Mouse (Mus musculus): ENCODE data around the gene BC017158. TPM values are rescaled to one million over a fixed set of nuclear protein-coding genes. Genes with fewer than 3 reads are reported as not detected.
A peak's percentile ranks its signal among the peaks of the same experiment; 100 is the strongest.

The BC017158 gene
- polyA plus RNA-seq, 1 experiment from 2014 or later = 23.6 TPM

DNA sequence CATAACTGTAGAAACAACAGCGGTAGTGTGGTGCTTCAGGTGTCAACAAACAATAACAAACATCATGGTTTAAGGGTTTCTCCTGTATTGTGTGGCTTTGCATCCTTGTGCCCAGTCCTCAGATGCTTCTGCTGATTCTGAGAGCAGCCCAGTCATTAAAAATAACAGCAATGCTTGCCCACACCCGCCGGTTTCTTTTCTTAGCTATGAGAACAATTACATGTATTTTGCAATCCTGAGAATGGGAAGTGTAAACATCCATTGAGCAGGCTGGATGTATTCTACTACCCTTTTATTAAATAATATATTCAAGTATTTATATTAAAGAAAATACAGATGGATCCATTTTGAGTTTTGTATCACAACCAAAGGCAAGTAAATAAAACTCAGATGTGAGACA, 4.2 kb upstream of the BC017158 start:
- DNase-seq (ENCODE audit: low spot score) = no peak
- no peak for ATAC-seq (ENCODE audit: low read depth)
- Histone ChIP-seq H3K4me3 (ENCODE audit: low read depth, low read length) (no peak overlapping the region), H3K27me3 (replicated peaks; ENCODE audit: control insufficient read depth, insufficient read depth, low read length) (no peaks in the 10 kb centered on the region), H3K27ac (replicated peaks; ENCODE audit: low read depth, low read length) (no peak overlapping the region), H3K4me2 (ENCODE audit: low read depth, low read length) (no peak overlapping the region), H3K9me3 (ENCODE audit: control insufficient read depth, low read length) (no peaks in the 10 kb centered on the region), H3K9ac (ENCODE audit: low read depth, low read length) (no peak overlapping the region), H3K36me3 (ENCODE audit: control insufficient read depth, insufficient read depth, low read length) (no peaks in the 10 kb centered on the region), H3K4me1 (ENCODE audit: control insufficient read depth, insufficient read depth, low read length) (peaks cover 16% of the 10 kb centered on the region)
- 78% methylated on average over 3 of the region's 3 CpGs for WGBS

DNA sequence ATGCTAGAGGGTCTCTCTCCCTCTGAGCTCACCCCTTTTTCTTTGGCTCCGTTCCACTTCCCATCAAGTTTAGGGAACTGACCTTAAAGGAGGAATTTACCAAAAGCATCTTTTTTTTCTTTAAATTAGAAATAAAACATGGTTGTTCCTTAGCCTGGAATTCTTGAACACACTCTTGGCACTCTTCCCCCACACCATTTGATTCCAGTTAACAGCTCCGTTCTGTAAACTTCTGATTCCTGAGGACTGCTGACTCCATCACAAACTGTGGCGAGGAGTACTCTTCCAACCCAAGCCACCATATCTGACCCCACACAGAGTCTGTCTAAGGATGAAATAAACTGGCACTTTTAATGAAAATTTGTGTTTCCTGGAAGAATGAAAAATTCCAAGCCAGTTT, 3.0 kb upstream of the BC017158 start:
- H3K4me1 ChIP-seq (ENCODE audit: control insufficient read depth, insufficient read depth, low read length) = peaks cover 20% of the 10 kb centered on the region
- no peaks in the 10 kb centered on the region for H3K36me3 ChIP-seq (ENCODE audit: control insufficient read depth, insufficient read depth, low read length)
- H3K27ac ChIP-seq (replicated peaks; ENCODE audit: low read depth, low read length) = no peak overlapping the region
- ATAC-seq (ENCODE audit: low read depth) (no peak), DNase-seq (ENCODE audit: low spot score) (peak; percentile 29)
- H3K27me3 ChIP-seq (replicated peaks; ENCODE audit: control insufficient read depth, insufficient read depth, low read length) = no peaks in the 10 kb centered on the region
- H3K9ac ChIP-seq (ENCODE audit: low read depth, low read length) = no peak overlapping the region
- no peaks in the 10 kb centered on the region for H3K9me3 ChIP-seq (ENCODE audit: control insufficient read depth, low read length)
- WGBS = 51% methylated on average over 3 of the region's 3 CpGs
- no peak overlapping the region for H3K4me3 ChIP-seq (ENCODE audit: low read depth, low read length)
- no peak overlapping the region for H3K4me2 ChIP-seq (ENCODE audit: low read depth, low read length)

DNA sequence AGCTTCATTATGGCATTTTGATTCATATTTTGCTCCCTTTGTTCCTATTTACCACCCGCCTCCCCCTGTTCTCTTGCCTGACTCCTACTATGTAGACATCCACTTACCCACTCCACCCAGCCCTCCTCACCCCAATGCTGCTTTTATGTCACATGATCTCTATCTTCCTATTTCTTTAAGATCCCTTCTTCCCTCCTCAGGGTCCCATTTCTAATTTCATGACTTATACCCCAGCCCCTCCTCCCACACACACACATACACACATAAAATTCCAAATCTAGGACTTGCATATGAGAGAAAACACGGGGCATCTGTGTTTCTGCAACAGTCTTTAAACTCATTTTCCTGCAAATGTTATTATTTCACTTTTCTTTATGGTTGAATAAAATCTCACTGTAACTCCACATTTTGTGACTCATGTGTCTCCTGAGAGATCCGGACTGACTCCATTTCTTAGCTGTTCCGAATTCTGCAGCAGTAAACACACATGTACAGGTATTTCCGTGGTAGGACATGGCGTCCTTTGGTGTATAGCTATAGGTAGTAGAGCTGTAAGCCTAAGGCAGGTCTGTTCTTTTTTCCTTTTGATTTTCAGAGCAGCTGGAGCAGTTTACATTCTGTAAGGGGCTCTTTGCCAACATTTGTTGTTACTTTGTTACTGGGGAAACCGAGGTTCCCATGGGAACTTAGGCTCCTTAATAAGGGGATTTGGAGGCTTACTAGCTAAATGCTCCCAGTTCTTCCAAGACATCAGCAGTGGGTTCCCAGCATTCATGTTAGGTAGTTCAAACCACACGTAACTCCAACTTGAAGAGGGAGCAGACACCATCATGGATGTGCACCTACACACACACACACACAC, 742 bp upstream of the BC017158 start:
- Histone ChIP-seq H3K9me3 (ENCODE audit: control insufficient read depth, low read length) (no peaks in the 10 kb centered on the region), H3K27me3 (replicated peaks; ENCODE audit: control insufficient read depth, insufficient read depth, low read length) (no peaks in the 10 kb centered on the region), H3K4me3 (ENCODE audit: low read depth, low read length) (peak overlapping the region; percentile 75), H3K4me2 (ENCODE audit: low read depth, low read length) (peak overlapping the region; percentile 88), H3K4me1 (ENCODE audit: control insufficient read depth, insufficient read depth, low read length) (peaks cover 17% of the 10 kb centered on the region), H3K36me3 (ENCODE audit: control insufficient read depth, insufficient read depth, low read length) (peaks cover 5% of the 10 kb centered on the region; the same call in 1 of the 2 replicates), H3K27ac (replicated peaks; ENCODE audit: low read depth, low read length) (peak overlapping the region; percentile 83), H3K9ac (ENCODE audit: low read depth, low read length) (peak overlapping the region; percentile 90)
- ATAC-seq (ENCODE audit: low read depth) = peak; percentile 30; the same call in 1 of the 2 replicates
- peak; percentile 87 for DNase-seq (ENCODE audit: low spot score)
- 53% methylated on average over 8 of the region's 8 CpGs for WGBS

DNA sequence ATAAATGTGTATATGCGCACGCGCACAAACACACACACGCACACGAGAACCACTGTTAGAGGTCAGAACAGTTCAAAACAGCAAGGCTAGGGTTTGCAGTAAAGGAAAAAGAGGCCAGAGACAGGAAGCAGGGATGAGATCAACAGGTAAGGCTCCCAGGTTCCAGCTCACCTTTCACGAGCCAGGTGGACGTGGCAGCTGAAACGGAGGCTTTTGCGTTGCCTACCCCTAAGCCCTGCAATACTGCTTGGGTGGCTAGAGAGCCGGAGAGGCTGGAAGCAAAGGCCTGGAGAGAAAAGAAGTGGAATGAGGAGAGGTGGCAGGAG, 716 bp downstream of the BC017158 start:
- peak overlapping the region; percentile 88 for H3K4me2 ChIP-seq (ENCODE audit: low read depth, low read length)
- peak overlapping the region; percentile 90 for H3K9ac ChIP-seq (ENCODE audit: low read depth, low read length)
- peak overlapping the region; percentile 75 for H3K4me3 ChIP-seq (ENCODE audit: low read depth, low read length)
- no peak; the same call in 1 of the 2 replicates for ATAC-seq (ENCODE audit: low read depth)
- H3K27me3 ChIP-seq (replicated peaks; ENCODE audit: control insufficient read depth, insufficient read depth, low read length) = no peaks in the 10 kb centered on the region
- DNase-seq (ENCODE audit: low spot score) = no peak
- H3K4me1 ChIP-seq (ENCODE audit: control insufficient read depth, insufficient read depth, low read length) = peaks cover 17% of the 10 kb centered on the region
- no peaks in the 10 kb centered on the region for H3K9me3 ChIP-seq (ENCODE audit: control insufficient read depth, low read length)
- H3K36me3 ChIP-seq (ENCODE audit: control insufficient read depth, insufficient read depth, low read length) = peaks cover 9% of the 10 kb centered on the region; the same call in 1 of the 2 replicates
- WGBS = 35% methylated on average over 10 of the region's 10 CpGs
- H3K27ac ChIP-seq (replicated peaks; ENCODE audit: low read depth, low read length) = no peak overlapping the region

DNA sequence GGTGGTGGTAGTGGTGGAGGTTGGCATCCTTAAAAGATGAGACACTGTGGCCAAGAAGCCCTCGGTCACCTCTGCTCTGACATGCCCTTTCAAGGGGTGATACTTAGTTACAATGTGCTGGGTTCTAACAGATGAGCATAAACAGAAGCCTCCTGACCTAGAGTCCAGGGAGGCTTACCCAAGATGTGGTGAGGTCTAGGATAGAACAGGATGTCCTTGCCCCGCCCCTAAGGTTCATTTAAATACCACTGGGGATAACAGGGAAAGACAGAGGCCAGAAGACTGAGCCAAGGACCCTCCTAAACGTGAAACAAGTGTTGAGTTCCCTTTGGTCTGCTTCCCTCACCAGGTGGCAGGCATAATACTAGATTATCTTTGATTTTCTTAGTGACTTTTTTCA, 1.5 kb downstream of the BC017158 start:
- Histone ChIP-seq H3K9me3 (ENCODE audit: control insufficient read depth, low read length) (no peaks in the 10 kb centered on the region), H3K4me3 (ENCODE audit: low read depth, low read length) (no peak overlapping the region), H3K9ac (ENCODE audit: low read depth, low read length) (peak overlapping the region; percentile 25; the same call in 1 of the 2 replicates), H3K4me1 (ENCODE audit: control insufficient read depth, insufficient read depth, low read length) (peaks cover 17% of the 10 kb centered on the region), H3K36me3 (ENCODE audit: control insufficient read depth, insufficient read depth, low read length) (peaks cover 12% of the 10 kb centered on the region; the same call in 1 of the 2 replicates), H3K27me3 (replicated peaks; ENCODE audit: control insufficient read depth, insufficient read depth, low read length) (no peaks in the 10 kb centered on the region), H3K4me2 (ENCODE audit: low read depth, low read length) (peak overlapping the region; percentile 88; the same call in 1 of the 2 replicates), H3K27ac (replicated peaks; ENCODE audit: low read depth, low read length) (no peak overlapping the region)
- DNase-seq (ENCODE audit: low spot score) = no peak
- WGBS = 66% methylated on average over 3 of the region's 3 CpGs
- no peak for ATAC-seq (ENCODE audit: low read depth)

DNA sequence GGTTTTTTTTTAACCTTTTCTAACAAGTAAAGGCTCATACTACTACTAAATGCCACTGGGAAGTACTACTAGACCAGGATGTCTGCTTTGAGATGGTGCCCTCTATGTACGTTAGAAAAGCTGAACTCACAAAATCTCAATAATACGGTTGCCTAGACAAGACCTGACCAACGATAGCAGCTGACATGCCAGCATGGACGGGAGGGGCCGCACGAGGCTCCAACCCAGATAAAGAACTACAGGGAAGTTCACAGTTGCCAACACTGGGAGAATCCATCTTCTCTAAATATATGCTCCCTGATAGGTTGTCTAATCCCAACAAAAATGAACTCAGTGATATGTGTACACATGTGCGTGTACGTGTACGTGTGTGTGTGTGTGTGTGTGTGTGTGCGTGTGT, 3.2 kb downstream of the BC017158 start:
- DNase-seq (ENCODE audit: low spot score) = no peak
- Histone ChIP-seq H3K27me3 (replicated peaks; ENCODE audit: control insufficient read depth, insufficient read depth, low read length) (no peaks in the 10 kb centered on the region), H3K36me3 (ENCODE audit: control insufficient read depth, insufficient read depth, low read length) (peaks cover 25% of the 10 kb centered on the region; the same call in 1 of the 2 replicates), H3K9me3 (ENCODE audit: control insufficient read depth, low read length) (no peaks in the 10 kb centered on the region), H3K4me2 (ENCODE audit: low read depth, low read length) (no peak overlapping the region), H3K4me1 (ENCODE audit: control insufficient read depth, insufficient read depth, low read length) (peaks cover 17% of the 10 kb centered on the region), H3K9ac (ENCODE audit: low read depth, low read length) (no peak overlapping the region), H3K27ac (replicated peaks; ENCODE audit: low read depth, low read length) (no peak overlapping the region), H3K4me3 (ENCODE audit: low read depth, low read length) (no peak overlapping the region)
- ATAC-seq (ENCODE audit: low read depth) = no peak
- WGBS = 88% methylated on average over 10 of the region's 10 CpGs

DNA sequence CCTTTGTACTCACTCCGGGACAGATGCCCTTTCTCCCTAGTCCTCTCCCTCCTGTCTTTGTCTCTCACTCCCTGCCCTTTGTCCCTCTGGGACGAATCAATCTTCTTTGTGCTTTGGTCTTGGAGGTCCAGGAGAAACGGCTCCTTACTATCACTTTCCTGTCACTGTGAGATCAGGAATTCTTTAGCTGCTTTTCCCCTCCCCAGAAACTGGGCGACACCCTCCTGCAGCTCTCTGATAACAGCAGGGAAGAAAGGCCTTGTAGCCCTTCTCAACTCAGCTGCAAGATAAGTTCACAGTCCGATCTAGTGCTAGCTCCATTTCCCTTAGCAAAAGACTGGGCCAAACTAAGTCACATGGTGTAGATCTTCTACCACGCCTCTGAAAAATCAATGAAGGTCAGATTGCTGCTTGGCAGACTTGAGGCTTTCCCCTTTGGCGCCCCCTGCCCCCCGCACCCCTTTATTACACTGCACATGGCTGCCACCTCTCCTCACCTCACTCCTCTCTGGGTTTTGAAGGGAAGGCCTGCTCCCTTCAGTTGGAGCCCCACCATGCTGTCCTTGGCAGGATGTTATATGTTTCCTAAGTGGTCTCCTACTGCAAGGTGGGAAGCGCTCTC, 8.9 kb downstream of the BC017158 start:
- Histone ChIP-seq H3K27me3 (replicated peaks; ENCODE audit: control insufficient read depth, insufficient read depth, low read length) (no peaks in the 10 kb centered on the region), H3K4me2 (ENCODE audit: low read depth, low read length) (no peak overlapping the region), H3K27ac (replicated peaks; ENCODE audit: low read depth, low read length) (no peak overlapping the region), H3K36me3 (ENCODE audit: control insufficient read depth, insufficient read depth, low read length) (peaks cover 48% of the 10 kb centered on the region; the same call in 1 of the 2 replicates), H3K9ac (ENCODE audit: low read depth, low read length) (no peak overlapping the region), H3K4me1 (ENCODE audit: control insufficient read depth, insufficient read depth, low read length) (no peaks in the 10 kb centered on the region), H3K4me3 (ENCODE audit: low read depth, low read length) (no peak overlapping the region), H3K9me3 (ENCODE audit: control insufficient read depth, low read length) (no peaks in the 10 kb centered on the region)
- 28% methylated on average over 9 of the region's 9 CpGs for WGBS
- DNase-seq (ENCODE audit: low spot score) (peak; percentile 51), ATAC-seq (ENCODE audit: low read depth) (peak; percentile 12; the same call in 1 of the 2 replicates)

DNA sequence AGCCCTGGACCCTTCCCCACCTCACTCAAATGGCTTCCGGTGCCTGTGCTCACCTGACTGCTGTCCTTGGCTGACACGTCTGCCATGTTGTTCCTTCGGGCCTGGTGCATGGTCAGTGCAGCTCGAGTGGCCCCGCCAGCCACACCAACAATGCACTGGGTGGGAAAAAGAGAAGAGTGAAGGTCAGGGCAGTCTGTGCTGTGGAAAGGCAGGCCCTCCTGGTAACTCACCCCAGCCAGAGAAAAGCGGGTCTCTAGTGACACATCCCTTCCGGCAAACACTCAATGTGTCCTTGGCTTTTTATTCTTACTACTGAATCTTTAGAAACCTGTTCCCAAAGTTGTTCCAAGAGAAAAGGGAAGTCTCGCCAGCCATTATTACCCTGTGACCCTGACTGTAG, 12.9 kb downstream of the BC017158 start:
- WGBS = 85% methylated on average over 8 of the region's 8 CpGs
- Histone ChIP-seq H3K9me3 (ENCODE audit: control insufficient read depth, low read length) (no peaks in the 10 kb centered on the region), H3K4me3 (ENCODE audit: low read depth, low read length) (no peak overlapping the region), H3K4me2 (ENCODE audit: low read depth, low read length) (no peak overlapping the region), H3K9ac (ENCODE audit: low read depth, low read length) (no peak overlapping the region), H3K27ac (replicated peaks; ENCODE audit: low read depth, low read length) (no peak overlapping the region), H3K4me1 (ENCODE audit: control insufficient read depth, insufficient read depth, low read length) (no peaks in the 10 kb centered on the region), H3K27me3 (replicated peaks; ENCODE audit: control insufficient read depth, insufficient read depth, low read length) (no peaks in the 10 kb centered on the region), H3K36me3 (ENCODE audit: control insufficient read depth, insufficient read depth, low read length) (peaks cover 44% of the 10 kb centered on the region; the same call in 1 of the 2 replicates)
- no peak for DNase-seq (ENCODE audit: low spot score)
- ATAC-seq (ENCODE audit: low read depth) = no peak

Measured in embryonic facial prominence, embryonic 14.5 days (tissue).